Mouse (Mus musculus) right cerebral cortex, adult 18-20 months (tissue): ENCODE measurements around the gene Grifin.

Source experiments
- DNase-seq: peaks from one replicate; pipeline ENCODE4 v3.0.0; 2022; ENCODE audit warnings: mixed read lengths

The Grifin gene

GRCm38 (mm10) chr5:140583732-140584368, 19.0 kb upstream of the Grifin start:
- DNase-seq = no peak

- DNase-seq = no peak
Measured at GRCm38 (mm10) chr5:140582995-140583731, 18.3 kb upstream of the Grifin start.

- DNase-seq = no peak
Measured at GRCm38 (mm10) chr5:140581569-140581968, 16.7 kb upstream of the Grifin start.

GRCm38 (mm10) chr5:140579771-140580170, 14.9 kb upstream of the Grifin start:
- DNase-seq = no peak

- no peak for DNase-seq
Measured at GRCm38 (mm10) chr5:140579221-140579620, 14.3 kb upstream of the Grifin start.

- DNase-seq = no peak
Measured at GRCm38 (mm10) chr5:140575381-140575866, 10.6 kb upstream of the Grifin start.

GRCm38 (mm10) chr5:140572611-140573010, 7.7 kb upstream of the Grifin start:
- DNase-seq = no peak

- peak; percentile 24 for DNase-seq
Measured at GRCm38 (mm10) chr5:140571673-140572072, 6.8 kb upstream of the Grifin start.

- no peak for DNase-seq
Measured at GRCm38 (mm10) chr5:140571201-140571600, 6.3 kb upstream of the Grifin start.

GRCm38 (mm10) chr5:140570223-140570870, 5.5 kb upstream of the Grifin start:
- DNase-seq = peak; percentile 38

- DNase-seq = no peak
Measured at GRCm38 (mm10) chr5:140569032-140569595, 4.2 kb upstream of the Grifin start.

GRCm38 (mm10) chr5:140568321-140568970, 3.6 kb upstream of the Grifin start:
- DNase-seq = peak; percentile 48

- DNase-seq = no peak
Measured at GRCm38 (mm10) chr5:140567751-140568150, 2.9 kb upstream of the Grifin start.

- peak; percentile 30 for DNase-seq
Measured at GRCm38 (mm10) chr5:140567321-140567720, 2.5 kb upstream of the Grifin start.

GRCm38 (mm10) chr5:140566271-140566670, 1.4 kb upstream of the Grifin start:
- DNase-seq = no peak

GRCm38 (mm10) chr5:140565856-140566255, 985 bp upstream of the Grifin start:
- DNase-seq = peak; percentile 37

- DNase-seq = peak; percentile 28
Measured at GRCm38 (mm10) chr5:140565451-140565850, 580 bp upstream of the Grifin start.

GRCm38 (mm10) chr5:140562601-140563000, 2.3 kb downstream of the Grifin start:
- DNase-seq = no peak

- no peak for DNase-seq
Measured at GRCm38 (mm10) chr5:140556859-140557258, 8.0 kb downstream of the Grifin start.

GRCm38 (mm10) chr5:140553719-140554118, 11.2 kb downstream of the Grifin start:
- DNase-seq = no peak

- DNase-seq = peak; percentile 63
Measured at GRCm38 (mm10) chr5:140549306-140550047, 15.4 kb downstream of the Grifin start.

GRCm38 (mm10) chr5:140546332-140546731, 18.5 kb downstream of the Grifin start:
- no peak for DNase-seq
